Mouse (Mus musculus) granulocyte monocyte progenitor cell, adult 5-6 weeks (primary cell): ENCODE data around the gene Camta1. TPM values are rescaled to one million over a fixed set of nuclear protein-coding genes. Genes with fewer than 3 reads are reported as not detected.

ENCODE experiments used
- ATAC-seq: replicated peaks from 2 replicates; pipeline ENCODE4 v1.8.0; 2016; ENCODE audit warnings: mild to moderate bottlenecking, moderate TSS enrichment, inconsistent platforms; ENCODE audit not compliant: poor library complexity, severe bottlenecking
- total RNA-seq, 2 experiments: library from RNA; stranded (forward) in 1 of 2; stranded (reverse) in 1 of 2; fragments of 200-712, 200-1000 nt in 1 of 2; fragments of >200 nt in 1 of 2; fragmentation: Nextera tagmentation in 1 of 2; gene quantifications; 2 replicates each; pipeline ENCODE4 v1.2.3; 2014 to 2017

The Camta1 gene
- total RNA-seq, 2 experiments from 2014 or later, result 31.9 to 35.5 TPM

- no peak for ATAC-seq
These were observed 621.2 kb downstream of the Camta1 start for GRCm38 (mm10) chr4:151240465-151240864.

DNA sequence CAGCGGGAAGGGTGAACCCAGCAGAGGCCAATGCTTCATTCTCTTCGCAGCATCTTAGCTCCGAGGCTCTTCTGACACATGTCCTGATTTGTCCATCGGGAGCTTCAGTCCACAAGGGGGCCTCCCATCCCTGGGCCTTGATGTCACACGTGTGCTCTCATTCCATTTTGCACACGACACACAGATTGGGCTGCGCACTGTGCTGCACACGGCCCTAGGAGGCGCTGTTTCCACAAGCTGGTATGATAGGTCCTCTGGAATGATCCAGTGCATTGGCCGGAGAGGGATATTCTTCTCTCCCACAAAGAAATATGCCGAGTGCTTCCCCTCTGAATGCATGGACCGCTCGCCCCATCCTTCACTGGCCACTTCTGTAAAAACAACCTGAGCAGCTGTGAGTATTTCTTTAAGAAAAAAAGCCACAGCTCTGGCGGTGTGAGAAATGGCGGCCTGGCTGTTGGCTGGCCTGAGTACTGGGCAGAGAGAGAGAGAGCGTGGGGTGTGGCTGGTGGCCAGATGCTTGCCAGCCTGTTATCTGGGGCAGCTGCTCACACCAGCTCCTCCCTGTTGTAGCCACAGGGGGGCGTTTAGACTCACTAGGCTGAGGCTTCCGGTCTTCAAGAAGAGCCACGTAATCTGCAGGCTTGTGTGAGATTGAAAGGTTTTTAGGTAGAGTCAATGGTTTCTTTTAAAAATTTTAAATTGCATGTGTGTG lies 622.5 kb downstream of the Camta1 start:
- no peak for ATAC-seq

- no peak for ATAC-seq
These were observed 624.2 kb downstream of the Camta1 start for GRCm38 (mm10) chr4:151237501-151237900.

- no peak for ATAC-seq
These were observed 626.7 kb downstream of the Camta1 start for GRCm38 (mm10) chr4:151234981-151235380.

DNA sequence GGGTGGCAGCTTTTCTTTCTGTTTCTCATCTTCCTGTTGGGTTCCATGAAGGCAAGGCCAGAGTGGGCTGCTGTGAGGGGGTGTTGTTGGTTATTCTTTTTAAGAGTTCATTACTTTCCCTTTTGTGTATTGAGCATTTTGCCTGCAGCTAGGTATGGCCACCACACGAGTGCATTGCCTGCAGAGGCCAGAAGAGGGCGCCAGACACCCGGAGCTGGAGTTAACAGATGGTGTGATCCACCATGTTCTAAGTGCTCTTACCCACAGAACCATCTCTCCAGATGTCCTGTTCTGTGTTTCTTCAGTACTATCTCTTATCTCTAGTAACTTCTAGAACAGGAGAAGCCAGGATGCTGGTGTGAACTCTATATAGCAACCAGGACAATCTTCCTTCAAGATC lies 629.6 kb downstream of the Camta1 start:
- ATAC-seq, result no peak

GRCm38 (mm10) chr4:151229073-151229472 lies 632.6 kb downstream of the Camta1 start:
- no peak for ATAC-seq

DNA sequence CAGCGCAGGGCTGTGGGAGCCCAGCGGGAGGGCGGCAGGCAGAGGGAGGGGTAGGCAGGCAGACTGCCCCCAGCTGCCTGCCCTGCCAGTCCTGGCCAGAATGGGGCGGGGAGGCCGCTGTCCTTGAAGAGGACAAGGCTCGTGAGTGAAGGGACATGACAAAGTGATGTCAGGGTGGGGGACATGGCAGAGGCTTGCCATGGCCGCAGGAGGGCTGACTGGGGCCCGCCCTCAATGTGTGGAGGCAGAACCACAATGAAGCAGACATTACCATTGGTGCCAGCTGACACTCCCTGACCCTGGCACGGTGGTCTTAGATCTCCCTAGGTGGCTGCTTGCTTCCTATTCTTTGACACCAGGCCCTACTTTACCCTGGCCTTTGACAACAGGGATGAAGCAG lies 635.2 kb downstream of the Camta1 start:
- no peak for ATAC-seq

DNA sequence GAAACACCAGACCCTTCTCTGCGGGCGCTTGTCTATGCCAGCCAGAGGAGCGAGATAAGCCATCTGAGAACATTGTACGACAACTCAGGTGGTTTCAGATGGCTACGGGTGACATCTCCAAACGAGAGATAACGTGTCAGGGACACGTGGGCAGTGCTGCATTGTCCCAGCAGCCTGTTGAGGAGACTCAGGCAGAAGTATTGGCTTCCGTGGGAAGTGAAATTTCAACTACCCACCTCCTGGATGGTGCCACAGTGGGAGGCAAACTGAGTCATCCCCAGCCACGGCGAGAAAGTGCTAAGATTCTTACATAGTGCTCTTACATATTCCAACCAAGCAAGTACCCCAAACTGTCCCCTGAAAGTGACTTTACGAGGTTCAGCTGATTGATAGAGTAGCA lies 637.7 kb downstream of the Camta1 start:
- no peak for ATAC-seq

GRCm38 (mm10) chr4:151223263-151223996 lies 638.2 kb downstream of the Camta1 start:
- ATAC-seq, result no peak

GRCm38 (mm10) chr4:151222635-151223034 lies 639.0 kb downstream of the Camta1 start:
- no peak for ATAC-seq

DNA sequence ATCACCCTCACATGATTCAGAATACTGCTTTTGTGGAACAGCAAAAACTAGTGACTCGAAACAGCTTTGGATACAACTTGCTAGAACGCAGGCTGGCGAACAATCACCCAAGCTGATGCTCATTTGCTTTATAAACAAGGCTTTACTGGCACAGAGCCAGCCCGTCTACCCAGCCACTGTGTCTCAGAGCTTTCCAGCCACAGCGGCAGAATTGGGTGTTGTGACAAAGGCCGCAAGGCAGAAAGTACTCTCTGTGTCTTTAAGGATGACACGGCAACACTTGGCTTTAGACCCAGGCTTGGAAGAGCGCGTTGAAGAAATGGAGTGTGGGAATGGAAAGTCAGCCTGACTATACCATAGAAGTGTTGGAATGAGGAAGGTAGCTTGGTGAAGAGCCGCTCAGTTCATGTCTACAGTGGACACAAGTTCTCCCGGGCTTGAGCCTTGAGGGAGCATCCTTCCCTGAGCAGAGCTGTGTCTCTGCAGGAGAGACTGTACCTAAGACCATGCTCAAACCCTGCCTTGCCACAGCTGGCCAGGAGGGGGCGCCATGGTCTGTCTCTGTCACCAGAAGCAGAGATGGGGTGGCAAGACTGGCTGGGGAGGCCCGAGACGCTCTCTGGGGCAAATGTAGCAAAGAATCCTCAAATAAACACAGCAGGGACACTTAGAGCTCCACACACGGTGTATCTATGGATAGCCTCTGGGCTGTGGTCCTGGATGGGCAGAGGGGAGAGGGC lies 645.0 kb downstream of the Camta1 start:
- no peak for ATAC-seq

DNA sequence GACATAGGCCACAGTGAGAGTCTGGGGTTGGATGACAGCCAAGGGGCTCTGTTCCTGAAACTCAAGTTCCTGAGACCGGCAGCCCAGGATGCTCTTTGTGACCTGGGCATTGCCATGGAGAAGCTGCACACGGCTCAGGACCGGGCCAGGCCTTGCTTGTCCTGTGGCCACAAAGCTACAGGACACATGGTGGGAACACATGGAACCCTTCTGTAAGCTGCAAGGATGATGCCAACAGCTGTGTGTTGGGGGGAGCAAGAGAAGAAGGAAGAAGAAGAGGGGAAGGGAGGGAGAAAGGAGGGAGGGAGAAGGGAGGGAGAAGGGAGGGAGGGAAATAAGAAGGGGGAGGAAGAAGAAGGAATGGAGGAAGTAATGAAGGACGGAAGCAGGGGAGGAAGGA lies 645.8 kb downstream of the Camta1 start:
- no peak for ATAC-seq

- no peak for ATAC-seq
These were observed 646.5 kb downstream of the Camta1 start for GRCm38 (mm10) chr4:151215179-151215578.

DNA sequence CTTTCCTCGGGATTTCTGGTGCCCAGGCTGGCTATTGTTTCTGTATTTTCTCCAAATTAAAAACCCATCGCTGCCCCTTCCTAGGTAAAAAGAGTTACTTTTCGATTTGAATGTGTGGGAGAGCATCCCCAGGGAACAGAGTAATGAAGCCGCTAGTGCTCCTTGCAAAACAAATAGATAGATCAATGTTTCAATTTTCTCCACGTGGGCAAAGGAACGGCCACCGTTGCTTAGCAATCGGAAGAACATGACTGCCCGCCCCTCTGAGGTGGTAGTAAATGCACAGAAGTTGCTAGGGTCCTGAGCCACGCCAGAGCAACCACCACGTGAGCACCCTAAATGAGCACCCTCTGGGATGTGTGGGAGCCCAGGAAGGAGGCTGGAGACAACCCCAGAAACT lies 648.2 kb downstream of the Camta1 start:
- no peak for ATAC-seq

GRCm38 (mm10) chr4:151211992-151212391 lies 649.7 kb downstream of the Camta1 start:
- no peak for ATAC-seq

- no peak for ATAC-seq
These were observed 654.1 kb downstream of the Camta1 start for GRCm38 (mm10) chr4:151207566-151207965.

DNA sequence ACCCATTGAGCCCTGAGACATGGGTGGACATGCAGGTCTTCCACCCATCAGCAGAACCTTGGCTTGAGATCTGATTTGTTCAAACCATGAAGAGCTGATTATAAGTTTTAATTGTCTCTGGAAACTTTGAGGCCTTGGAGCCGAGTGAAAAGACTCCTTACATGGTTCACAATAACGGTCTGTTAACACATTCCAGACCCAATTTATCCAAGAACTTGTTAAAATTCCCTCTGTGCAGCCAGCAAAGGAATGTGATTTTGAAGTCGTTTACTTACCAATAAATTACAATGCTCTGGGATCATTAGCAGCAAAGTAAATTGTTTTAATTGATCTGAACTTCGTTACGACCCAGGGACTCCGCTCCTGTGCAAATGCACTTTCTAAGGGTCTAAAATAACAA lies 658.8 kb downstream of the Camta1 start:
- ATAC-seq, result no peak

GRCm38 (mm10) chr4:151200316-151200715 lies 661.4 kb downstream of the Camta1 start:
- ATAC-seq, result no peak

DNA sequence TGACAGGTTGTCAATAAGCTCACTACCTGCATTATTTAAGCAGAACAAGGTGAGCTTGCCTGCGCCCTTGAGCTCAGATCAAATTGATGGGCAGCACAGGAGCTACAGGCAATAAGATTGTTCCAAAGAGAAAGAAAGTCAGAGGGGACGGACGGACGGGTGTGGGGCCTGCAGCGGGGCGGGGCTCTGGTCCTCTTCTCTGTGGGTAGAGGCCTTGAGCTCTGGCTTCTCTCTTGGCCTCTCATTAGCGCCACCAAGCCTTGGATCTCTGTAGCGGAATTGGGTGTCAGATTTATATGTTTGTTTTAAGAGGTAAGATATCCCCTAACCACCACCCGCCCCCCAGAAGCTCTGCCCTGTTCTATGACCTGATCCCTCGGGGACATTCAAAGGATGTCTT lies 666.5 kb downstream of the Camta1 start:
- ATAC-seq, result no peak

DNA sequence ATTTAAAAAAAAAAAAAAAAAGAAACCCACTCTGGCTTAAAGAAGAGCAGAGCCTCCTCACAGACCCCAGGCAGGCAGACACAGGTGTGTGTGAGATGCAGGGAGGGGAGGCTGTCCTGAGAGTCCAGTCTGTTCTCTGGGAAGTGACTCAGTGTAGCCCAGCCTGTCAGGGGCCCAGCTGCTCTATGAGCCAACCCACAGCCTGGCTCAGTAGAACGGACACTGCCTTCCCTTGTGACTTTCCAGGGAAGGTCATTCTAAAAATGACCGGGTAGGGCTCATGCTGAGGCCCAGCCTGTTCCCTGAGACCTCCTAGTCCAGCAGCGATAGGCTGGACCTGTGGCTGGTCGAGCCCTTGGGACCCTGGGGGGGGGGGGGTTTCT lies 667.0 kb downstream of the Camta1 start:
- ATAC-seq, result no peak

DNA sequence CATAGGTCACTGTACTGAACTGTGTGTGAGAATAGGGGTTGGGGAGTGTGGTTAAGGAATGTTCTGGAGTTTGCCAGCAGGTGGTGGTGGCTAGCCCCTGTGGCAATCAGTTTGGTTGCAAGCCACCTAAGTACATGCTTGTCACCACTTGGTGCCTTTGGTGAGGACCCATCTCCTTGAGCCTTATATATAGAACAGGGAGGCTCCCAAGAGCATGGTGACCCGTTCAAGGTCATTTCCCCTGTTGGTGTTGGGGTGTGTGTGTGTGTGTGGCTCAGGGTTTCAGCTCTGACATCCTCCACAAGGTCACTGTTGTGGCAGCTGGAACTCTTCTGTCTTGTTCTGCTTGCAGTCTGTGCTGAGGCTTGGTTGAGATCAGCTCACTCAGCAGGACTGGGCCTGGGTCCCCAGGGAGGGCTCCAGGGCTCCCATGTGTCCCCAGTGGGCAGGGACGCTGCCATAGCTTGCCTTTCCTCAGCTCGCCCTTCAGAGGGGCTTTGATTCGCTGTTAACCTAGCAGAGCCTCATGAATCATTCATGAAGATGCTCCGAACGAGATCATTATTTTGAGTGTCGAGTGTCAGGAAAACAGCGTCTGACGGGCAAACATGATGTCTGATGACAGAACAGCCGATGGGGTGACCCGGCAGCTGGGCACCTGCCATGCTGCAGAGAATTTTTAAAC lies 667.5 kb downstream of the Camta1 start:
- no peak for ATAC-seq
